Mouse (Mus musculus) central nervous system, embryonic 14 days (tissue): ENCODE results near the gene Vmn2r3. TPM values are rescaled to one million over a fixed set of nuclear protein-coding genes. Genes with fewer than 3 reads are reported as not detected.

Experiments
- polyA plus RNA-seq: library from polyadenylated mRNA; depleted of rRNA; stranded (reverse); fragments of >200 nt; gene quantifications from 2 replicates; pipeline ENCODE4 v1.2.3, GENCODE M21; 2012; rRNA removed

Vmn2r3 gene
- polyA plus RNA-seq, result not detected in 2 replicates

DNA sequence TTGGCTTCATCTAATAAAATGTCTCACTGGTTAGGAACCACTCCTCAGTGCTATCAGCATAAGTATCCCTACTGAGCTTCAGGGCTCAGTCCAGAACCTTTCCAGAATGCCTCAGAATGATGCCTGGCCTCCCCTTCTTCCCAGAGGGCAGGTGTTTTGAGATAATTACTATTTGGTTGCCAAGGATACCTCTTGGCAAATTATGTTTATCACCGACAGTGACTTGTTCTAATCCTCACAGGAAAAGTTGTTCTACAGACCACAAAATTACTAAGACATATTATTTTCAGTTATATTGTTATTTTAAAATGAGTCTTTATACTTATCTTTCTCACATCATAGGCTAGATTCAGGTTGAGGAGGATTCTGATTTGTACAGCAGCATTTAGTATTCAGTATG lies at the start of gene Vmn2r3:
Vmn2r3 (minus strand) TSS at position 101 of the 400 bp plus-strand sequence.

Other genes with a start within 250 kb of the Vmn2r3 start
- 0.35 and 0.44 TPM in 2 replicates for gene Vmn2r1, start 208.2 kb downstream of the Vmn2r3 start, polyA plus RNA-seq
- gene Vmn2r2, start 147.8 kb downstream of the Vmn2r3 start, polyA plus RNA-seq, result not detected in 2 replicates
- not detected in 2 replicates for gene Vmn2r4, start 125.7 kb upstream of the Vmn2r3 start, polyA plus RNA-seq
- gene Vmn2r5, start 220.1 kb upstream of the Vmn2r3 start, polyA plus RNA-seq, result not detected in 2 replicates